Mouse (Mus musculus) T-helper 1 cell (primary cell): ENCODE data around the gene Ninj2.

Experiments used
- in situ Hi-C: fragments of 300-600 bp; cut with MboI, MseI; formaldehyde crosslinking; loops from one replicate; pipeline ENCODE4 v1.15.1; 2025; ENCODE audit warnings: high pct_unique_total_duplicates

Ninj2 gene

DNA sequence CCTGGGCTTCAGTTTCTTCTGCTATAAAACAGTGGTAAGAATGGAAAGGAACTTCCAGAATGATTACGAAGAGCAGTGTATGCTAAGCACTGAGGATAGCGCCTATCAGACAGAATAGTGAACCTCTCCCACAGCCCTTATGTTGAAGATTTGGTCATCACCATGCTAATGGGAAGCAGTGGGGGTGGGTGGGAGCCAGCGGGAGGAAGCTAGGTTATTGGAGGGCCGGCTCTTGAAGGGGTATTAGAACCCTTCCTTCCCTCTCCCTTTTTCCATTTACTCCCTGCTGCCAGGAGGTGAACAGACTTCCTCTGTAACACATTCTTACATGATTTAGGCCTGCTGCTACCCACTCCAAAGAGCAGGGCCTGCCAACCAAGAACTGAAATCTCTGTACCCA, 1.2 kb upstream of the Ninj2 start:
- in situ Hi-C loops: no loop called here

DNA sequence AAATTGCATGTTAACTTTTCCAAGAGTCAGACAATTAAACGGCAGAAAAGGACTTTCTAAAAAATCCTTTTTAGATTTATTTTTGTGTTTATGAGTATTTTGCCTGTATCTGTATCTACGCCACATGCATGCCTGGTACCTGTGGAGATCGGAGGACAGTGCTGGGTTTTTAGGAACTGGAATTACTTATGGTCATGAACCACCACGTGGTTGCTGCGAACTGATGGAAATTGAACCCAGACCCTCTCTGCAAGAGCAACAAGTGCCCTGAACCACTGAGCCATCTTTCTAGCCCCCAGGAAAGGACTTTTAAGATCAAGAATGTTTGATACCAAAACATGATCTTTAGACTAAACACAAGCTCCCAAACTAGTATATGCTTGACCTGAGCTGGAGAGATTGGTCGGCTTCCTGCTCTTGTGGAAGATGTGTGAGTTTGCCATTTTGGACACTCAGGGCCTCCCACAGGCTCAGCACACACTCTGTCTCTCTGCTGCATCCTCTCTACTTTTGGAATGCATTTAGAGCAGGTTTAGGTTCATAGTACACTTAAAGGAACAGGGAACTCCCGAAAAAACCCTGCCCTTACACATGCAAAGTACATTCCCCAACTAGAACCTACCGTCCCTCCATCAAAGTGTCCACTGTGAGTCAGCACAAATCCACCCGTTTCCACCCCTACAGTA, 1.1 kb downstream of the Ninj2 start:
- in situ Hi-C loops: no loop called here

DNA sequence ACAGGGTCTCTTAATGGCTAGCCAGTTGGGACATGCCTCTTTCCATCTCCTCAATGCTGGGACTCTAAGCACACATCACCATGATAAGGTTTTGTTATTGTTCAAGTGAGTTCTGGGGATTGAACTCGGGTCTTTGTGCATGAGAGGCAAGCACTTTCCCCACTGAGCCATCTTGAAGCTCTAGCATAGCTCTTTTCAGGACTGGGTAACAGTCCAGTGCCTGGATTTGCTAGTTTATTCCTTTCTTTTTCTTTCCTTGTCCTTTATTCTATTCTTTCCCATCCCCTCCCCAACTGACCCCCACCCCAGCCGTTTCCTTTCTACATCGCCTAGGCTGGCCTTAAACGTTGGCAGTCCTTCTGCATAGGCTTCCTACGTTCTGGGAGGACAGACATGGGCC, 1.9 kb downstream of the Ninj2 start:
- in situ Hi-C loops: no loop called here

DNA sequence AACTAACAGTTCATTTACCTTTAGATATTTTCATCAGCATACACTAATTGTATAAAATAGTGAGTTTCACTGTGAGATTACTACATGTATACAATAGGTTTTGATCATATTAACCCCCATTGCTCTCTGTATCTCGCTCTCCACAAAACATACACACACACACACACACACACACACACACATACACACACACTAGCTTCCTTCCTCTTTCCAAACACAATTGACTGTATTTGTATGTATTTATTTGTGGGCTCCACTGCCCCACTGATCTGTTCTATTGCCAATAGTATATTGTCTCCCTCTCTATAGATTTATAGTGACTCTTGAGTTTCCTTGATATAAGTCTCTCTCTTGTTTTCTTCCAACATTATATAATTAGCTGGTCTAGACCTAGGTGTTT, 2.4 kb downstream of the Ninj2 start:
- in situ Hi-C loops: no loop called here

DNA sequence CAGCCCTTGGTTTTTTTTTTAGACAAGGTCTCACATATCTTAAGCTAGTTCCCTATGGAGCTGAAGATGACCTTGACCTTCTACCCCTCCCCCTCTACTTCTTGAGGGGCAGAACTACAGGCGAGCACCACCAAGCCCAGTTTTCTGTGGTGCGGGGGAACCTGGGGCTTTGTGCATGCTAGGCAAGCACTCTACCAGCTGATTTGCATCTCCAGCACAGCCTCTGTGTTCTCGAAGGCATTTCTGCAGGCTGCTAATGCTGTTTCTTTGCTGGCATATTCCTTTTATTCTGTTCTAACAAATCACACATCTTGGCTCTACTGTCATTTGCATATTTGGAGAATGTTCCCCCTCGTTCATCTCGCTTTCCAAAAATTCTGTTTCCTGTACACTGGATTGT, 6.2 kb downstream of the Ninj2 start:
- in situ Hi-C loops: no loop called here

DNA sequence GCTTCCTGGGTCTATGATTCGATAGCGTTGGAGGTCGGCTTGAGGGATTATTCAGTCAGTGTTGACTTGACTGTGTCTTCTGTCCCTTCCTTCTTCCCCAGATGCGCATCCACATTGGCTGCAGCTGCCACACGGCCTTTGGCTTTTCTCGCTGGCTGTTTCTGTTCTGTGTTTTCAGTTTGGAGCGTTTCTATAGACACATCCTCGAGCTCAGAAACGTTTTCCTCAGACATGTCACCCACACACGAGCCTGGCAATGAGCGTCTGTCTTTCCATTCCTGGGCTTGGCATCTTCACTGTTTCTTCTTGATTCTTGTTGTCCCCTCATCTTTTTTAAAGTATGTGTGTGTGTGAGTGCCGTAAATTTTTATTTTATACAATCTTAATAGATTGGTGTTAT, 8.1 kb downstream of the Ninj2 start:
- in situ Hi-C loops: no loop called here

DNA sequence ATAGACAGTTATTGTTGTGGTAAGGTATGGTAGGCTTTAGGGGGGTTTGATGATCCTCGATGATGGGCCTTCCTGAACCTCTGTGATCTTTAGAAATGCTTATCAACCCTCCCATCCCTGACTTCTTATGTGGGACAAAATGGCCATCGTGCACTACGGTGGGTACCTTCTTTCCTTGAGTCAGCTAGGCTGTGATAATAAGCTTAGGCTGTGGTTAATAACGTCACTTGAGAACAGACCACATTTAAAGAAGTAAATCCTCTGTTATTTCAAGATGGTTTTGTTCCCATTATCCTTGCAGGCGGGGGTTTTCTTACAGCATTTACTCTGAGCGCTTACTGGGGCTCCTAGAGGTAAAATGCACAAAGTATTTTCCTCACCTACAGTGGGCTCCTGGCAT, 8.8 kb downstream of the Ninj2 start:
- in situ Hi-C loops: no loop called here

DNA sequence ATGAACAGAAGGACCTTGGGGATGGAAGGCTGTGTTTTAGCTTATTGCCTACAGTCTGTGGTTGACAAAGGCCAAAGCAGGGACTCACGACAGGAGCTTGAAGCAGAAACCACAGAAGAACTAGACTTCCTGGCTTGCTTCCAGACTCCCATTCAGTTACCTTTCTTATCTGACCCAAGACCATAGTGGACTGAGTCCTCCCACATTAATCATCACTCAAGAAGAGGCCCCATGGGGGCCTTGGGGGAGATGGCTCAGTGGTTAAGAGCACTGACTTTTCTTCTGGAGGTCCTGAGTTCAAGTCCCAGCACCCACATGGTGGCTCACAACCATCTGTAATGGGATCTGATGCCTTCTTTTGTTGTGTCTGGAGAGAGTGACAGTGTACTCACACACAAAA, 10.0 kb downstream of the Ninj2 start:
- in situ Hi-C loops: no loop called here

DNA sequence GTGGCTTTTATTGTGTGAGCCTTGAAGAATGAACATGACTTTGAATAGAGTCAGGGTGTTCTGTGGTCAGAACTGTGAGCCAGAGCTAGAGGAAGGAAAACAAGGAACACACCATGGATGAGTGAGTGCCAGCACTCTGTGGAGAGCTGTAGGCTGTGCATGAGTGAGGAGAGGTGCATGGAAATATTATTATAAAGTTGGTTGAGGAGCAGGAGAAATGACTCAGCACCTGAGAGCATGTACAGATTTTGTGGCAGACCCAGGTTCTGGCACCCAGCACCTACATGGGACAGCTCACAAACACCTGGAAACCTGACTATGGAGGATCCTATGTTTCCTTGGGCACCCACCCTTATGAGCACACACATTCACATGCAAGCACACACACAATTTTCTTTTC, 11.9 kb downstream of the Ninj2 start:
- in situ Hi-C loops: no loop called here

DNA sequence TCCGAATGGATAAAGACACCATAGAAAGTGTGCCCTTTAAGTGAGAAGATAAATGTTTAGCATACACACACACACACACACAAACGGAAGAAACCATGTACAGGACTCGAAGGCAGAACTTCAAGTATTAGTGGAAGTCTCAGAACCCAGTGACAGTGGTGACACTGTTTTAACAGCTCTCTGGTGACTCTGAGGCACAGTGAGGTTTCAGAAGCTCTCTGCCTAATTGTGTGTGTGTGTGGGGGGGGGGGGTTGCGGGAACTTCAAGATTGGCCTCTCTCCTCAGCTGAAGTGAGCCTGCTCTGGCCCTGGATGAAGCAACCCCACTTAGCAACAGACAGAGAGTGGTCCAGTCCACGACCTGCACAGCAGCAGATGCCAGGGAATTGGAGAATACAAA, 14.4 kb downstream of the Ninj2 start:
- in situ Hi-C loops: no loop called here

DNA sequence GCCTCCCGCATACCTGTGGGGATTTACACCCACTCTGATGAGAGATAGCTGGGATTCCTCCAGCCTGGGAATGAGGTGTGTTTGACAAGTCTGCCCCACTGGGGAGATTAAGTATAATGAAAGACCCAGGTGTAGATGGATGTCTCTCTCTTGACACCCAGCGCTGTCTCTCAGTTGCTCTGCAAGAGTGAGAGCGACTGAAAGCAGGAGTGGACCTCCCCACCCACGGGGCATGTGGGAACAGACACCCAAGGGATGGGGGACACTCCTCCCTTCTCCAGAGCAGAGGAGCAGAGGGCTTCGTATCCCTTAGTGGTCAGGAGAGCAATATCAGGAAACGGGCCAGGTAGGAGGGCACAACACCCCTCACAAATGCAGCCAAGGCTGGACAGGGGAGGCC, 14.9 kb downstream of the Ninj2 start:
- in situ Hi-C loops: no loop called here

DNA sequence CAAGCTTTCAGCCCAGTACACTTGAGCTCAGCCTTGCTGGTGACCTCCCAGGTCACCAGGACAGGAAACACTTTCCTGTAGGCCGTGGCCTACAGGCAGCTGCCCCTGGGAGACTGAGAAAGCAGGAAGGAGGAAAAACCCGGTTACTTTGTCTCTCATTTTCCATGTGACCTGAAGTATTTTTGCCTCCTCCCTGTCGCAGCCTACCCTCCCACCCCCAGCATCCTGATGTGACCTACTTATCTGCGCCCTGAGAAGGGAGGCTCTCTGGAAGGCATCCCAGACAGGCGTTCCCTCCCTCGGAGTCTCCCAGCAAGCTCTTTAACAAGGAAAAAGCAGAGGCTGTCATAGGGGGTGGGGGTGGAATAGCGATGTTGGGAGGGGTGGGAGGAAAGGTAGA, 16.0 kb downstream of the Ninj2 start:
- in situ Hi-C loops: no loop called here

DNA sequence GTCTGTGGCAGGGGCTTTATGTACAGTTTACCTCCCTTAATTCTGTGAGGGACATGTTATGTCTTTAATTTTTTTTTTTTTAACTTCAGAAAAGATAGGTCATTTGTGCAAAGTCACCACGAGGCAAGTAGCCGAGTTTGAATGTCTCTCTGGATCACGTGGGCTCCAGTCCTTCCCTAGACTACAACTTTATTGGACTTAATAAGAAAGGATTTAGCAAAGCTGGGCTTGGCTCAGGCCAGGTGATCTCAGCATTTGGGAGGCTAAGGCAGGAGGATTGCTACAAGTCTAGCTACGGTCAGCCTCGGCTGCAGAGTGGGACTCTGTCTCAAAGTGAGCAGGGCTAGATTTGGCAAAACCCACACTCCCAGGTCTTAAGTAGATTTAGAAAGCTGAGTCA, 16.8 kb downstream of the Ninj2 start:
- in situ Hi-C loops: no loop called here

DNA sequence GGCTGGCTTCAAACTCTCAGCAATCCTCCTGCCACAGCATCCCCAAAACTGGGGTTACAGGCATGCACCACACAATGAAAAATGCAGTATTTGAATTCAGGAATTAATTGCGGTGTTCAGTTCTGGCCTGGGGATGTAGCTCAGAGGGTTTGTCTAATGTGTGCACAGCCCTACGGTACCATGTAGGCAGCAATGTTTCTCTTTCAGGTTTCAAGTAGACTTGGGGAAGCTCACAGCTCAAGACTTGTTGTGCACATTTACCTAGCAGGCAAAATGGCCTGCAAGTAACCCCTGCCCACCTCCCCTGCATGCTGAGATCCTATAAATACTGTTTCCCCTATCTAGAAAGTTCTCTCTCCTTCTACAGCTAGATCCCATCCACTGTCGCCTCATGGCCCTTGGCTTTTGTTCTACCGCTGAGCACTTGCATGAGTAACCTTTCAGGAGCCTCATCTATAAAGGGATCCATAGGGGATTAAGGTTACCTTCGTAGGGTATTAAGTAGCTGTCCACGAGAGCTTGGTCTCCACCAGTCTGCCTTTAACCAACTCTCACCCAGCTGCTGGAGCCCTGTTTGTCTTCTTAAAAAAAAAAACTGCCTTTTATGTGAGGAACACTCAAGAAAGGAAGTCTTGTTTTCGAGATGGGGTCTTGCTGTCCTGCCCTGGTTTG, 17.7 kb downstream of the Ninj2 start:
- in situ Hi-C loops: no loop called here

DNA sequence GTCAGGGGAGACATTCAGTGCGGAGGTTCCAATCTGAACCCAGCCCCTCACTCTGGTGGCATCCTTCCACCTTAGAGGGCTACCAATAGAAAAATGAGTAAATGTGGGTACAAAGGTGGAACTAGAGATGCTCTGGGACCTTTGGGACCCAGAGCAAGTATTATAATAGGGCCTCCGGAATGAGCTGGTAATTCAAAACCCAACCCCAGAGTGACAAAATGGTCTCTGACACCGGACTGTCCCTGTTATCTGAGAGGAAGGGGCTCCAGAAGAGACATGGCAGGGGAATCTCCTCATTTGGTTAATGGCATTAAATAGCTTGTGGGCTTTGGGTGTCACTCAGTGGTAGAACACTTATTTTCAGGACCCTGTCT, 18.2 kb downstream of the Ninj2 start:
- in situ Hi-C loops: no loop called here

DNA sequence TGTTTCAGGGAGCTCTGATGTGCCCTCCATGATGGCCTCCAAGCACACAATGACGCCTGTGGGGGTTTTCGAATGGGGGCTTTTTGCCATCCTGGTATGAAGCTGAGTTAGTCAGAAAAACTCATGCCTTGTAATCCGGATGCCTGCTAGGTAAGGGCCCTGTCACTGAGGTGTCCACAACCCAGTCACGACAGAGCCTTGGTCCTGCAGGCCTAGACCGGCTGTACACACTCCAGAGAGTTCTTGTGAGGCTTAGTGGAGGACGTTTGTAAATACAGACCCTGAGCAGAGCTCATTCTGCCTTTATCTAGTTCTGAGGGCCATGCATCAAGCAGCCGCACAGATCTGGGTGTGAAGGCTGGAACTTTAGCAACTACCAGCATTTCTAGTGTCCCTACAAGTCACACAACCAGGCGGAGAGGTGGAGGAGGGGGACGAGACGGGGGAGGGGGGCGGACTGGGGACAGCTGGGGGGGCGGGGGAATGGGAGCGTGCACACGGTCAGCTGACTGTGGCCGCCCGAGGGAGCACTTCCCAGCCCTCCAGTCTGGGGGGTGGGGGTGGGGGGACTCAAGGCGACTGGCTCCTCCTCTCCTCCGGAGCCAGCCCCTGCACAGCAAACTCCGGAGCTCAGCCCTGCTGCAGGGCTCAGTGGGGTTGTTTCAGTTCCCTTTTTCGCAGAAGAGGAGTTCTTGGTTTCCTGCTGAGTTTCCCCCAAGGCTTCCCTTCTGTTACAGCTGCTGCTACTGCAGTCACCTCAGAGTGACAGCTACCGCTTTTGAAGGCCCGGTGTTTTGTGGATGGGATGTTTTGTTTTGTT, 19.0 kb downstream of the Ninj2 start:
- in situ Hi-C loops: no loop called here

DNA sequence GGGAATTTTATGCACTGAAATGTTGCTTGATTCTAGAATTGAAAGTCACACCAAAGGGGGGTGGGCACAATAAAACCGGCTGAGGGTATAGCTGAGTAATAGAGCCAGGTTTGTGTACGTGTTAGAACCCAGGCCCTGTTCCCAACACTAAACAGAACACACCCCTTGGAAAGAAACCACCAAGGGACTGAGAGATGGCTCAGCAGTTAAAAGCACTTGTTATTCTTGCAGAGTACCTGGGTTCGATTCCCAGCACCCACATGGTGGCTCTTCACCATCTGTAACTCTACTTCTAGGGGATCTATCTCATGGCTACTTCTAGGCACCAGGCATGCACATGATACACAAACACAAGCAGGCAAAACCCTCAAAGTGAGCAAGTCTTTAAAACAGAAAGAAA, 20.7 kb downstream of the Ninj2 start:
- in situ Hi-C loops: no loop called here

DNA sequence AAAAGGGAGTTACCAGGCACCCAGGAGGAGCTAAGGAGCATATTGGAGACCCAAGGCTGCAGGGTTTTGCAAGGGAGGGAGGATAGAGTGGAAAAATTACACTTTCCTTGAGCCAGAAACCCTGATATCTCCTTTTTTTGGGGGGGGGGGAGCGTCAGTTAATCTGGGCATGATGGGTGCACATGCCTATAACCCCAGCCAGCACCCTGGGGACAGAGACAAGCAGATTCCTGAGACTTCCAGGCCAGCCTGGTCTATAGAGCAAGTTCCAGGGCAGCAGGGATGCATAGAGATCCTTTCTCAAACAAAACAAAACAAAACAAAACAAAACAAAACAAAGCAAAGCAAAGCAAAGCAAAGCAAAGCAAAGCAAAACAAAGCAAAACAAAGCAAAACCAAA, 21.1 kb downstream of the Ninj2 start:
- in situ Hi-C loops: no loop called here

DNA sequence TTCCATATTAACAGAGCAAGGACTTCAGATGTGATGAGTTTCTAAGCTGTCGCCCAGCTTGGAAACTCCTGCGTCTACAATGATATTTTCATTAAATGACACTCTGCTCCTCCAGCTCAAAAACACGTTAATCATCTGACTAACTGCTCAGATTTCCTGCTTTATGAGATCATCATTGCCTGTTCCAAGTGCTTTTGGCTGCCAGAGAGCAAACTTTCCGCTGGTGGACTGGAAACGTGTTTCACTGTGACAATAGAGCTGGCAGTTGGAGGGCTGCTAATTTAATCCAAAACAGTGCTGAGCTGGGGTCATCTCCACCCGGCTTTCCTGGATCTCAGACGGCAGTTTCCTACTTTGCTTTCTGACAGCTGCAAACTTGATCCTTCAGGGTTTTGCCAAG, 21.5 kb downstream of the Ninj2 start:
- in situ Hi-C loops: loop anchor here (5.0 kb wide), 2 partner anchors 32 to 67 kb away; no protein-coding TSS in a partner anchor

DNA sequence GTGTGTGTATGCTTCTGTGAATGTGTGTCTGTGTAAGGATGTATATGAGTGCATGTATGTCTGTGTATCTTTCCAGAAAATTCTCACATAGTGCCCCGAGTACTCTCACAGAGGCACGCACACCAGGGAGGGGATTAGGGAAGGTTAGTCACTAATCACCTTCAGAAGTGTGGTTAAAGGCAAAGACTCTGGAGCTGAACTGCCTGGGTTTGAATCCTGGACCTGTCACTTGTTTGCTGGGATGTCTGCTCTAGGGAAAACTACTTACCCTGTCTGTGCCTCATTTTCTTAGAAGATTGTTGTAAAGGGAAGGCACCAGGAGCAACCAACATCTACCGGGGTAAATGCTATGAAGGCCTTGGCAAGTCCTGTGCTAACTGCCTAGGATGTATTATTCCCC, 22.3 kb downstream of the Ninj2 start:
- in situ Hi-C loops: loop anchor here (5.0 kb wide), 2 partner anchors 33 to 68 kb away; no protein-coding TSS in a partner anchor

DNA sequence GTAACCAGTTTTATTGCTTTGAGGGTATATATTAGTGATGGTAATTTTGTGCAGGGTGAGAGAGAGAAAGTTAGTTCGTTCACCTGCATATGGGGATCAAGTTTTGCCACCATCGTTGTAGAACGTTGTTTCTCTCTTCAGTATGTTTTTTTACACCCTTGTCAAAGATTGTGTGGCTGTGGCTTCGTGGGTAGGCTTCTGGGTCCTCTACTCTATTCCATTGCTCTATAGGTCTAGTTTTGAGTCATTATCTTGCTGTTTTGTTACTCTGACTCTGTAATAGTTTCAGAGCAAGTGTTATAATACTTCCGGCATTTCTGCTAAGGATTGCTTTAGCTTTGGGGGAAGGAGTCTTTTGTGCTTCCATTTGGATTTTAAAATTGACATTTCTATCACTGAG, 26.7 kb downstream of the Ninj2 start:
- in situ Hi-C loops: loop anchor here (5.0 kb wide), 2 partner anchors 38 to 73 kb away; no protein-coding TSS in a partner anchor

DNA sequence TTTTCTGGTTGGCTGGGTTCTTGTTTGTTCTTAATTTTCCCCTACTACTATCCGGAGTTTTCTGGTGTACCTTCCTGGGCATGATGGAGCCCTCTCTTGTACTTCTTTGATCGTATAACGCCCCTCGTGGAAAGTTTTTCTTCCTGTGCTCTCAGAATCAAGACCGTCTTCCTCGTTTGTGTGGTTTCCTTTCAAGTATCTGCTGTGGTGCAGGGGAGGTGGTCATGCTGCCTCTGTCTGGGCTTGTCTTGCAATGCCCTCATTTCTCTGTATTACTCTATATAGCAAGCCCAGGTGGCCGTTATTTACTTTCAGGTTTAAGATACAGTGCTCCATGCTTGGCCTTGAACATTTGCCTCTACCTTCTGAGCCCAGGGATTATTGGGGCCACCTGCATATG, 31.5 kb downstream of the Ninj2 start:
- in situ Hi-C loops: no loop called here

DNA sequence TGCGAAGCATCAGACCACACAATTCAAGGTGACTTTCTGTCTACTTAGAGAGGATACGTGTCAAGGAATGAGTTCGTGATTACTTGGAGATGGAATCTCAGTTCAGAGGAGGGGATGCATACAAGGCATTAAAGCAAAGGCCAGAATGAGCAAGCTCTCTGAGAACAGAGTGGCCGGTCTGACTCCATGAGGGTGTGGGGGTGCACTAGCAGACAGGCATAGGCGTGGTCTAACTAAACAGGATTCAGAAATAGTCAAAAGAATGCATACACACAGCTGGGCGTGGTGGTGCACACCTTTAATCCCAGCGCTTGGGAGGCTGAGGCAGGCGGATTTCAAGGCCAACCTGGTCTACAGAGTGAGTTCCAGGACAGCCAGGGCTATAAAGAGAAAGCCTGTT, 33.3 kb downstream of the Ninj2 start:
- in situ Hi-C loops: no loop called here
